Mouse (Mus musculus) kidney, embryonic 14.5 days (tissue): ENCODE results near the gene Opalin. TPM values are rescaled to one million over a fixed set of nuclear protein-coding genes. Genes with fewer than 3 reads are reported as not detected.

Experiments used
- ATAC-seq: fragments of 200-750 bp; cut with Nextera tagmentation; 2 replicates; pipeline ENCODE4 v1.8.0; 2017; ENCODE audit warnings: moderate number of reproducible peaks, mild to moderate bottlenecking, moderate TSS enrichment, moderate library complexity; ENCODE audit not compliant: low FRiP score, low TSS enrichment
- H3K27ac ChIP-seq: fragments of 300-500 bp; sonication (generic); 2 replicates; pipeline ENCODE4 v1.5.1; 2014; ENCODE audit warnings: low read depth, mild to moderate bottlenecking, low read length, moderate library complexity, mixed read lengths
- H3K27me3 ChIP-seq: fragments of 300-500 bp; sonication (generic); 2 replicates; pipeline ENCODE4 v1.6.1; 2014; ENCODE audit warnings: mild to moderate bottlenecking, low read length; ENCODE audit not compliant: control insufficient read depth, insufficient read depth
- H3K36me3 ChIP-seq: fragments of 300-500 bp; sonication (generic); 2 replicates; pipeline ENCODE4 v1.6.1; 2014; ENCODE audit warnings: low read length, mixed read lengths; ENCODE audit not compliant: control insufficient read depth, insufficient read depth
- H3K4me1 ChIP-seq: fragments of 300-500 bp; sonication (generic); 2 replicates; pipeline ENCODE4 v1.6.1; 2014; ENCODE audit warnings: low read length, mixed read lengths; ENCODE audit not compliant: control insufficient read depth, insufficient read depth
- H3K4me2 ChIP-seq: fragments of 300-500 bp; sonication (generic); replicated peaks from 2 replicates; pipeline ENCODE4 v1.6.1; 2014; ENCODE audit warnings: low read depth, mild to moderate bottlenecking, low read length
- H3K4me3 ChIP-seq: fragments of 300-500 bp; sonication (generic); 2 replicates; pipeline ENCODE4 v1.5.1; 2014; ENCODE audit warnings: mild to moderate bottlenecking, low read length
- H3K9ac ChIP-seq: fragments of 300-500 bp; sonication (generic); 2 replicates; pipeline ENCODE4 v1.6.1; 2014; ENCODE audit warnings: low read depth, mild to moderate bottlenecking, low read length, moderate library complexity
- H3K9me3 ChIP-seq: fragments of 300-500 bp; sonication (generic); 2 replicates; pipeline ENCODE4 v1.6.1; 2016; ENCODE audit warnings: low read length; ENCODE audit not compliant: control insufficient read depth
- whole genome bisulfite sequencing: fragments of 180-500 bp; shearing (Covaris S2); extraction: QIAGEN DNeasy Blood & Tissue Kit; methylation state at CpG from one replicate; pipeline ENCODE4 v1.1.7; 2014; 5-methylcytosine and 5-hydroxymethylcytosine counted together
- polyA plus RNA-seq: library from polyadenylated mRNA; unstranded; fragments of >200 nt; fragmentation: Nextera tagmentation; extraction: Ambion mirVana; gene quantifications from 2 replicates; pipeline ENCODE4 v1.2.1, GENCODE M21; 2014

The Opalin gene
- polyA plus RNA-seq, 1 experiment from 2014 or later: not detected

GRCm38 (mm10) chr19:41052247-41052646, 24.7 kb downstream of the Opalin start:
- peak; percentile 60 for ATAC-seq
- Histone ChIP-seq H3K27me3 (no peaks in the 10 kb centered on the region), H3K9me3 (no peaks in the 10 kb centered on the region), H3K27ac (peak overlapping the region; percentile 65), H3K4me2 (no peak overlapping the region), H3K36me3 (no peaks in the 10 kb centered on the region), H3K9ac (no peak overlapping the region), H3K4me3 (no peak overlapping the region), H3K4me1 (peaks cover 6% of the 10 kb centered on the region; the same call in 1 of the 2 replicates)
- WGBS: 53% methylated on average over 5 of the region's 5 CpGs

GRCm38 (mm10) chr19:41051714-41052113, 25.2 kb downstream of the Opalin start:
- Histone ChIP-seq H3K27me3 (no peaks in the 10 kb centered on the region), H3K4me2 (no peak overlapping the region), H3K36me3 (no peaks in the 10 kb centered on the region), H3K4me3 (no peak overlapping the region), H3K4me1 (peaks cover 6% of the 10 kb centered on the region; the same call in 1 of the 2 replicates), H3K9ac (no peak overlapping the region), H3K9me3 (no peaks in the 10 kb centered on the region), H3K27ac (peak overlapping the region; percentile 65)
- ATAC-seq: peak; percentile 39; the same call in 1 of the 2 replicates
- whole genome bisulfite sequencing: 93% methylated on average over 1 of the region's 1 CpGs

GRCm38 (mm10) chr19:41048187-41048559, 28.7 kb downstream of the Opalin start:
- ATAC-seq: no peak
- no peak overlapping the region for H3K9ac ChIP-seq
- no peak overlapping the region for H3K27ac ChIP-seq
- peaks cover 3% of the 10 kb centered on the region; the same call in 1 of the 2 replicates for H3K4me1 ChIP-seq
- H3K4me2 ChIP-seq: no peak overlapping the region
- WGBS: 77% methylated on average over 3 of the region's 3 CpGs
- H3K36me3 ChIP-seq: no peaks in the 10 kb centered on the region
- H3K9me3 ChIP-seq: no peaks in the 10 kb centered on the region
- no peak overlapping the region for H3K4me3 ChIP-seq
- H3K27me3 ChIP-seq: no peaks in the 10 kb centered on the region

GRCm38 (mm10) chr19:41047437-41048186, 29.3 kb downstream of the Opalin start:
- 87% methylated on average over 9 of the region's 9 CpGs for WGBS
- no peak overlapping the region for H3K4me2 ChIP-seq

GRCm38 (mm10) chr19:41045091-41045770, 31.7 kb downstream of the Opalin start:
- WGBS: 43% methylated on average over 10 of the region's 10 CpGs
- ATAC-seq: no peak
- Histone ChIP-seq H3K36me3 (no peaks in the 10 kb centered on the region), H3K4me2 (no peak overlapping the region), H3K27ac (no peak overlapping the region), H3K9ac (no peak overlapping the region), H3K4me3 (no peak overlapping the region), H3K27me3 (no peaks in the 10 kb centered on the region), H3K9me3 (no peaks in the 10 kb centered on the region), H3K4me1 (0 out of 2 replicates have a peak, but pooled peaks cover 2% of the 10 kb centered on the region)

More at GRCm38 (mm10) chr19:41047437-41048186, 29.3 kb downstream of the Opalin start:
- Histone ChIP-seq H3K27ac (no peak overlapping the region), H3K4me3 (no peak overlapping the region), H3K27me3 (no peaks in the 10 kb centered on the region), H3K36me3 (no peaks in the 10 kb centered on the region), H3K9ac (no peak overlapping the region), H3K9me3 (no peaks in the 10 kb centered on the region), H3K4me1 (0 out of 2 replicates have a peak, but pooled peaks cover 2% of the 10 kb centered on the region)
- ATAC-seq: no peak

- no peaks in the 10 kb centered on the region for H3K4me1 ChIP-seq
- no peaks in the 10 kb centered on the region for H3K9me3 ChIP-seq
- H3K9ac ChIP-seq: no peak overlapping the region
- no peak overlapping the region for H3K4me2 ChIP-seq
- no peak overlapping the region for H3K27ac ChIP-seq
- no peak for ATAC-seq
- H3K36me3 ChIP-seq: no peaks in the 10 kb centered on the region
- no peaks in the 10 kb centered on the region for H3K27me3 ChIP-seq
- no peak overlapping the region for H3K4me3 ChIP-seq
- 69% methylated on average over 7 of the region's 7 CpGs for WGBS
Observed at GRCm38 (mm10) chr19:41039110-41039509, 37.8 kb downstream of the Opalin start.

GRCm38 (mm10) chr19:41035809-41036551, 40.9 kb downstream of the Opalin start:
- ATAC-seq: no peak
- H3K27me3 ChIP-seq: no peaks in the 10 kb centered on the region
- no peaks in the 10 kb centered on the region for H3K9me3 ChIP-seq
- no peak overlapping the region for H3K9ac ChIP-seq
- 76% methylated on average over 4 of the region's 4 CpGs for WGBS
- no peak overlapping the region for H3K4me2 ChIP-seq
- no peak overlapping the region for H3K27ac ChIP-seq
- no peaks in the 10 kb centered on the region for H3K4me1 ChIP-seq
- H3K36me3 ChIP-seq: no peaks in the 10 kb centered on the region
- no peak overlapping the region for H3K4me3 ChIP-seq

GRCm38 (mm10) chr19:41031869-41032268, 45.0 kb downstream of the Opalin start:
- no peak for ATAC-seq
- Histone ChIP-seq H3K9me3 (no peaks in the 10 kb centered on the region), H3K36me3 (no peaks in the 10 kb centered on the region), H3K4me2 (no peak overlapping the region), H3K27me3 (no peaks in the 10 kb centered on the region), H3K27ac (no peak overlapping the region), H3K4me3 (no peak overlapping the region), H3K4me1 (no peaks in the 10 kb centered on the region), H3K9ac (no peak overlapping the region)
- 75% methylated on average over 6 of the region's 6 CpGs for WGBS
